Comparison of ENCODE assay signal across 14 mouse cellular contexts in the genomic region with DNA sequence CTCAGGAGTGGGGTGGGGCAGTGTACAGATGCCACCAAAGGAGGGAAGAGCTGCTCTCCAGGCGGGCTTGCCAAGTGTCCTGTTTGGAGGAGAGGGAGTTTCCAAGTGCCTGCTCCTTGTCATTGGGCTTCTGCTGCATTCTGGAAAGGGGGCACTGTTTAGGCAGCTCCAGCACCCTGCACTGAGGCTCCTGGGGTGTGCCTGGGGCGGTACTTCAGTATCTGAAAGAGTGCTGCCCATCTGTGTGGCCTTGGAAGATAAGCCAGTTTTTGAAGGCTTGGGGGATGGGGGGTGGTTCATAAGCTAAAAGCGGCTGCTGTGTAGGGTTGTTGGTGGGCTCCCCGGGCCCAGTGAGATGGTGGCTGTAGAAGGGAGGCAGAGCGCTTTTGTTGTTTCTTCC. TPM values are rescaled to one million over a fixed set of nuclear protein-coding genes. Genes with fewer than 3 reads are reported as not detected.
A peak's percentile ranks its signal among the peaks of the same experiment; 100 is the strongest.
DNase-seq lines count a peak whose midpoint lies in the region; ATAC-seq and TF ChIP-seq lines count a peak whose summit lies in the region.
"Had no signal": no experiment of that assay in that cellular context is flagged by ENCODE, and none has a peak within 500 bp of the region (broad histone marks: within the 10 kb centered on the region; RNA-seq: fewer than 3 reads in every experiment).

No protein-coding gene starts in this region.

- H3K9ac ChIP-seq in embryonic facial prominence, embryonic 11.5 days (replicated peaks; ENCODE audit: low read length): 0 out of 2 replicates have a peak overlapping the region, but pooled peaks have one; percentile 15
- peak overlapping the region; percentile 83 for H3K9ac ChIP-seq in liver, embryonic 11.5 days (ENCODE audit: low read depth, low read length)
- H3K9ac ChIP-seq in stomach, embryonic 16.5 days (ENCODE audit: low read length): 0 out of 2 replicates have a peak overlapping the region, but pooled peaks have one; percentile 28
- no peak overlapping the region for H3K9ac ChIP-seq in lung, postnatal 0 days (replicated peaks; ENCODE audit: low read depth)
- H3K9ac ChIP-seq: lung, embryonic 15.5 days had no signal

- 83% methylated on average over 5 of the region's 5 CpGs for WGBS in embryonic facial prominence, embryonic 11.5 days
- WGBS in embryonic facial prominence, embryonic 10.5 days: 82% methylated on average over 5 of the region's 5 CpGs
- WGBS in liver, embryonic 11.5 days: 38% methylated on average over 5 of the region's 5 CpGs
- 75% methylated on average over 5 of the region's 5 CpGs for WGBS in stomach, embryonic 16.5 days
- 78% methylated on average over 5 of the region's 5 CpGs for WGBS in lung, postnatal 0 days

- no peak for TF ChIP-seq CTCF in lung, postnatal 0 days (IDR thresholded peaks at IDR 0.05)

- no peak for DNase-seq in embryonic facial prominence, embryonic 11.5 days (ENCODE audit: low spot score)
- DNase-seq in embryonic facial prominence, embryonic 10.5 days (ENCODE audit: low spot score): no peak
- peak; percentile 69 for DNase-seq in ovary, adult 18-20 months (ENCODE audit: low spot score)
- DNase-seq in ovary, postnatal 10 days (ENCODE audit: low spot score): no peak
- peak; percentile 74 for DNase-seq in liver, embryonic 11.5 days (ENCODE audit: low spot score)
- no peak for DNase-seq in lung, postnatal 0 days (ENCODE audit: low spot score)
- DNase-seq: cerebellum, postnatal 36 days; gastrocnemius, adult 2 months had no signal

- ATAC-seq in embryonic facial prominence, embryonic 11.5 days (replicated peaks; ENCODE audit: insufficient number of reproducible peaks, low FRiP score, low TSS enrichment, low read depth): no peak
- ATAC-seq in liver, embryonic 11.5 days (replicated peaks; ENCODE audit: low FRiP score): peak; percentile 86
- 0 out of 2 replicates have a peak, but pooled peaks have one; percentile 31 for ATAC-seq in stomach, embryonic 16.5 days (ENCODE audit: insufficient read depth, low FRiP score)
- ATAC-seq in frontal cortex, adult (ENCODE audit: low TSS enrichment): no peak
- no peak for ATAC-seq in lung, postnatal 0 days

- H3K4me3 ChIP-seq in embryonic facial prominence, embryonic 11.5 days (ENCODE audit: low read depth, low read length): no peak overlapping the region
- H3K4me3 ChIP-seq in embryonic facial prominence, embryonic 10.5 days: no peak overlapping the region
- H3K4me3 ChIP-seq in liver, embryonic 11.5 days (ENCODE audit: low read depth, low read length): peak overlapping the region; percentile 58
- H3K4me3 ChIP-seq in stomach, embryonic 16.5 days (replicated peaks; ENCODE audit: low read length): no peak overlapping the region
- no peak overlapping the region for H3K4me3 ChIP-seq in lung, postnatal 0 days (ENCODE audit: low read depth, low read length)
- H3K4me3 ChIP-seq: gastrocnemius, adult 2 months; lung, embryonic 15.5 days had no signal

- H3K9me3 ChIP-seq in embryonic facial prominence, embryonic 11.5 days (replicated peaks; ENCODE audit: control insufficient read depth, low read length): no peaks in the 10 kb centered on the region
- H3K9me3 ChIP-seq in embryonic facial prominence, embryonic 10.5 days: no peaks in the 10 kb centered on the region
- H3K9me3 ChIP-seq in liver, embryonic 11.5 days (ENCODE audit: control insufficient read depth, low read length): no peaks in the 10 kb centered on the region
- no peaks in the 10 kb centered on the region for H3K9me3 ChIP-seq in stomach, embryonic 16.5 days (replicated peaks; ENCODE audit: control insufficient read depth, low read length)
- no peaks in the 10 kb centered on the region for H3K9me3 ChIP-seq in lung, postnatal 0 days (ENCODE audit: low read length)
- H3K9me3 ChIP-seq: lung, embryonic 15.5 days had no signal

- no peak for TF ChIP-seq EP300 in lung, postnatal 0 days (IDR thresholded peaks at IDR 0.05)

- no peak overlapping the region for H3K27ac ChIP-seq in embryonic facial prominence, embryonic 11.5 days (replicated peaks; ENCODE audit: low read depth, low read length)
- no peak overlapping the region for H3K27ac ChIP-seq in embryonic facial prominence, embryonic 10.5 days (replicated peaks)
- peak overlapping the region; percentile 99 for H3K27ac ChIP-seq in liver, embryonic 11.5 days (ENCODE audit: low read depth, low read length)
- H3K27ac ChIP-seq in stomach, embryonic 16.5 days (ENCODE audit: low read length): peak overlapping the region; percentile 82
- no peak overlapping the region for H3K27ac ChIP-seq in lung, postnatal 0 days (ENCODE audit: low read length)
- H3K27ac ChIP-seq: gastrocnemius, adult 2 months; lung, embryonic 15.5 days had no signal

- no peaks in the 10 kb centered on the region; the same call in 1 of the 2 replicates for H3K36me3 ChIP-seq in embryonic facial prominence, embryonic 11.5 days (replicated peaks; ENCODE audit: control insufficient read depth, insufficient read depth, low read depth, low read length)
- peaks cover 39% of the 10 kb centered on the region for H3K36me3 ChIP-seq in embryonic facial prominence, embryonic 10.5 days (replicated peaks)
- peaks cover 33% of the 10 kb centered on the region for H3K36me3 ChIP-seq in liver, embryonic 11.5 days (ENCODE audit: control insufficient read depth, insufficient read depth, low read length)
- H3K36me3 ChIP-seq in stomach, embryonic 16.5 days (ENCODE audit: control insufficient read depth, insufficient read depth, low read length): peaks cover 4% of the 10 kb centered on the region; the same call in 1 of the 2 replicates
- peaks cover 17% of the 10 kb centered on the region for H3K36me3 ChIP-seq in lung, postnatal 0 days (ENCODE audit: insufficient read depth, low read length)

- no peaks in the 10 kb centered on the region for H3K27me3 ChIP-seq in embryonic facial prominence, embryonic 11.5 days (ENCODE audit: control insufficient read depth, insufficient read depth, low read length)
- H3K27me3 ChIP-seq in embryonic facial prominence, embryonic 10.5 days (replicated peaks; ENCODE audit: low read depth, poor library complexity, severe bottlenecking): no peaks in the 10 kb centered on the region
- no peaks in the 10 kb centered on the region for H3K27me3 ChIP-seq in liver, embryonic 11.5 days (replicated peaks; ENCODE audit: control insufficient read depth, insufficient read depth, low read length)
- H3K27me3 ChIP-seq in stomach, embryonic 16.5 days (ENCODE audit: control insufficient read depth, insufficient read depth, low read length): no peaks in the 10 kb centered on the region
- no peaks in the 10 kb centered on the region for H3K27me3 ChIP-seq in lung, postnatal 0 days (replicated peaks; ENCODE audit: insufficient read depth, low read length)
- H3K27me3 ChIP-seq: lung, embryonic 15.5 days had no signal

- no peaks in the 10 kb centered on the region for H3K4me1 ChIP-seq in embryonic facial prominence, embryonic 11.5 days (ENCODE audit: control insufficient read depth, insufficient read depth, low read length)
- H3K4me1 ChIP-seq in embryonic facial prominence, embryonic 10.5 days: peaks cover 9% of the 10 kb centered on the region; the same call in 1 of the 2 replicates
- H3K4me1 ChIP-seq in liver, embryonic 11.5 days (replicated peaks; ENCODE audit: control insufficient read depth, insufficient read depth, low read length): peaks cover 48% of the 10 kb centered on the region
- peaks cover 28% of the 10 kb centered on the region for H3K4me1 ChIP-seq in stomach, embryonic 16.5 days (ENCODE audit: control insufficient read depth, insufficient read depth, low read length)
- no peaks in the 10 kb centered on the region for H3K4me1 ChIP-seq in lung, postnatal 0 days (ENCODE audit: insufficient read depth, low read depth, low read length)

- no peak overlapping the region for H3K4me2 ChIP-seq in embryonic facial prominence, embryonic 11.5 days (ENCODE audit: low read depth, low read length)
- peak overlapping the region; percentile 82 for H3K4me2 ChIP-seq in liver, embryonic 11.5 days
- H3K4me2 ChIP-seq in stomach, embryonic 16.5 days (ENCODE audit: low read depth, low read length): peak overlapping the region; percentile 5; the same call in 1 of the 2 replicates
- H3K4me2 ChIP-seq in lung, postnatal 0 days (replicated peaks; ENCODE audit: low read depth, low read length): no peak overlapping the region
- H3K4me2 ChIP-seq: lung, embryonic 15.5 days had no signal

RNA-seq across cellular contexts. Expression of a gene that starts 5.4 kb away (rescaled TPM):
- polyA plus RNA-seq in embryonic facial prominence, embryonic 11.5 days (2014; fragmentation: Nextera tagmentation; extraction: Ambion mirVana): 33.2 and 36.9 TPM in 2 replicates
- polyA plus RNA-seq in embryonic facial prominence, embryonic 10.5 days (2016; fragmentation: Nextera tagmentation; extraction: Ambion mirVana): 43.4 and 46.3 TPM in 2 replicates
- polyA plus RNA-seq in liver, embryonic 11.5 days (2014; fragmentation: Nextera tagmentation; extraction: Ambion mirVana): 138 and 147 TPM in 2 replicates
- 34.8 and 35.0 TPM in 2 replicates for polyA plus RNA-seq in stomach, embryonic 16.5 days (2015; fragmentation: Nextera tagmentation; extraction: Ambion mirVana)
- 20.0 and 20.9 TPM in 2 replicates for polyA plus RNA-seq in lung, postnatal 0 days (2015; fragmentation: Nextera tagmentation; extraction: Ambion mirVana)

RNA-seq across cellular contexts. Expression of a gene that starts 11.9 kb away (rescaled TPM):
- 1,419 and 1,591 TPM in 2 replicates for polyA plus RNA-seq in embryonic facial prominence, embryonic 11.5 days (2014; fragmentation: Nextera tagmentation; extraction: Ambion mirVana)
- 1,445 and 1,457 TPM in 2 replicates for polyA plus RNA-seq in embryonic facial prominence, embryonic 10.5 days (2016; fragmentation: Nextera tagmentation; extraction: Ambion mirVana)
- polyA plus RNA-seq in liver, embryonic 11.5 days (2014; fragmentation: Nextera tagmentation; extraction: Ambion mirVana): 1,895 and 1,977 TPM in 2 replicates
- 1,156 and 1,211 TPM in 2 replicates for polyA plus RNA-seq in stomach, embryonic 16.5 days (2015; fragmentation: Nextera tagmentation; extraction: Ambion mirVana)
- polyA plus RNA-seq in lung, postnatal 0 days (2015; fragmentation: Nextera tagmentation; extraction: Ambion mirVana): 616 and 675 TPM in 2 replicates

RNA-seq across cellular contexts. Expression of a gene that starts 23.7 kb away (rescaled TPM):
- not detected in 2 replicates for polyA plus RNA-seq in embryonic facial prominence, embryonic 11.5 days (2014; fragmentation: Nextera tagmentation; extraction: Ambion mirVana)
- not detected in 2 replicates for polyA plus RNA-seq in embryonic facial prominence, embryonic 10.5 days (2016; fragmentation: Nextera tagmentation; extraction: Ambion mirVana)
- not detected in 2 replicates for polyA plus RNA-seq in liver, embryonic 11.5 days (2014; fragmentation: Nextera tagmentation; extraction: Ambion mirVana)
- polyA plus RNA-seq in stomach, embryonic 16.5 days (2015; fragmentation: Nextera tagmentation; extraction: Ambion mirVana): 0.97 and 1.0 TPM in 2 replicates
- polyA plus RNA-seq in lung, postnatal 0 days (2015; fragmentation: Nextera tagmentation; extraction: Ambion mirVana): 0.23 TPM in 2 replicates
- polyA plus RNA-seq: C2C12; neural tube, embryonic 11.5 days had no signal

RNA-seq across cellular contexts. Expression of a gene that starts 33.9 kb away (rescaled TPM):
- polyA plus RNA-seq in embryonic facial prominence, embryonic 11.5 days (2014; fragmentation: Nextera tagmentation; extraction: Ambion mirVana): 0.60 and 1.1 TPM in 2 replicates
- 0.53 and 0.93 TPM in 2 replicates for polyA plus RNA-seq in embryonic facial prominence, embryonic 10.5 days (2016; fragmentation: Nextera tagmentation; extraction: Ambion mirVana)
- polyA plus RNA-seq in liver, embryonic 11.5 days (2014; fragmentation: Nextera tagmentation; extraction: Ambion mirVana): not detected in 2 replicates
- polyA plus RNA-seq in stomach, embryonic 16.5 days (2015; fragmentation: Nextera tagmentation; extraction: Ambion mirVana): 1.7 and 2.6 TPM in 2 replicates
- not detected in 2 replicates for polyA plus RNA-seq in lung, postnatal 0 days (2015; fragmentation: Nextera tagmentation; extraction: Ambion mirVana)
- polyA plus RNA-seq: C2C12; large intestine, adult 2 months; lung, embryonic 15.5 days; neural tube, embryonic 11.5 days had no signal

RNA-seq across cellular contexts. Expression of a gene that starts 45.9 kb away (rescaled TPM):
- polyA plus RNA-seq in embryonic facial prominence, embryonic 11.5 days (2014; fragmentation: Nextera tagmentation; extraction: Ambion mirVana): 2.4 and 3.4 TPM in 2 replicates
- 5.3 and 6.1 TPM in 2 replicates for polyA plus RNA-seq in embryonic facial prominence, embryonic 10.5 days (2016; fragmentation: Nextera tagmentation; extraction: Ambion mirVana)
- 5.7 and 7.0 TPM in 2 replicates for polyA plus RNA-seq in liver, embryonic 11.5 days (2014; fragmentation: Nextera tagmentation; extraction: Ambion mirVana)
- 13.7 and 15.2 TPM in 2 replicates for polyA plus RNA-seq in stomach, embryonic 16.5 days (2015; fragmentation: Nextera tagmentation; extraction: Ambion mirVana)
- 8.0 and 9.3 TPM in 2 replicates for polyA plus RNA-seq in lung, postnatal 0 days (2015; fragmentation: Nextera tagmentation; extraction: Ambion mirVana)

Comparison
In these comparisons a context has a peak if more than half of its experiments do, and no peak if none do; other contexts are left out.
1. DNase-seq: peak in ovary, adult 18-20 months (single experiment) and liver, embryonic 11.5 days (single experiment); none in embryonic facial prominence, embryonic 11.5 days (single experiment), embryonic facial prominence, embryonic 10.5 days (single experiment), ovary, postnatal 10 days (single experiment) and lung, postnatal 0 days (single experiment).
2. ATAC-seq: peak in liver, embryonic 11.5 days (single experiment) and stomach, embryonic 16.5 days (single experiment); none in embryonic facial prominence, embryonic 11.5 days (single experiment), frontal cortex, adult (single experiment) and lung, postnatal 0 days (single experiment).
3. H3K27ac ChIP-seq: peak in liver, embryonic 11.5 days (single experiment) and stomach, embryonic 16.5 days (single experiment); none in embryonic facial prominence, embryonic 11.5 days (single experiment), embryonic facial prominence, embryonic 10.5 days (single experiment) and lung, postnatal 0 days (single experiment).
4. H3K4me2 ChIP-seq: peak in liver, embryonic 11.5 days (single experiment) and stomach, embryonic 16.5 days (single experiment); none in embryonic facial prominence, embryonic 11.5 days (single experiment) and lung, postnatal 0 days (single experiment).